Mouse (Mus musculus): ENCODE data around the gene Rps6kb1.
"Not testable (repeated sequence)": the region's sequence is repeated elsewhere in the genome, so short reads cannot be mapped to it uniquely, and the experiment has no call there.

- TF ChIP-seq CTCF (IDR thresholded peaks at IDR 0.05; ENCODE audit: control insufficient read depth, insufficient read depth, low read length); POLR2A (IDR thresholded peaks at IDR 0.05; ENCODE audit: borderline replicate concordance, control insufficient read depth, low read depth, low read length): not testable (repeated sequence)
These were observed 11.3 kb downstream of the Rps6kb1 start for GRCm38 (mm10) chr11:86533302-86533701.
